ENCODE assay signal across 9 mouse cellular contexts in the genomic region with DNA sequence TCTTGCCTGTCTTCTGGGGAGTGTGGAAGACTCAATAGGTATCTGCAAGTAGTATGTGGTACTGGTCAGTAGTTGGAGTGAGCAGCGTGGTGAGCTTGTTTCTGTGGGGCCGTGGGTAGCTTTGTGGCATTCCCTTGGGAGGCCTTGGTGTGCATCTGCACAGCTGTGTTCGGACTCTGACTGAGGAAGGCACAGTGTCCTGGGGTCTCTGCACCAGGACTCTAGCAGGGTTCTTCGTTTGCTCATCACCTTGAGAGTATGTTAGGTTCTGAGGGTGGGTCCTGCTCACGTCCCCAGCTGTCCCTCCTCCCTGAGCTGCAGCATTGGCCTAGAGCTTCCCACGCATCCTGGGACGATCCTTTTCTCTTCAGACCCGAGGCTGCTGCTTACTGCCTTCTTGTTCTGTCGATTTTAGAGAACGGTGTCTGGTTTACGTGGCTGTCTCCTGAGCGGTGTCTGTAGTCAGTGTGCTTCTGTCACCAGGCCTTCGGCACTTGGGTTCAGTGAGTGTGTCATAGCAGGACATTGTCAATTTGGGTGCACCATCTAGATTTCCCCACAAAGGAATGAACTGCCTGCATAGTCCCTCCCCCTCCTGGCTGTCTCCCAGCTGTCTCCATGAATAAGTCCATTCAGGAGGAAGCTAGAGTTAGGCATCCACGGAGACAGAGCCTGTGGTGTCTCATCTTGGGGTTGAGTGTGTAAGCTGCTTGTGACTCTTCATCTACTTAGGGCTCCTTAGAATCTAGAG. TPM values are rescaled to one million over a fixed set of nuclear protein-coding genes. Genes with fewer than 3 reads are reported as not detected.
DNase-seq lines count a peak whose midpoint lies in the region; ATAC-seq and TF ChIP-seq lines count a peak whose summit lies in the region.
"Had no signal": no experiment of that assay in that cellular context is flagged by ENCODE, and none has a peak within 500 bp of the region (broad histone marks: within the 10 kb centered on the region; RNA-seq: fewer than 3 reads in every experiment).

No protein-coding gene starts in this region.

- no peaks in the 10 kb centered on the region for H3K9me3 ChIP-seq in heart, postnatal 0 days (replicated peaks; ENCODE audit: control insufficient read depth, low read length)
- no peaks in the 10 kb centered on the region for H3K9me3 ChIP-seq in midbrain, embryonic 16.5 days (replicated peaks; ENCODE audit: control insufficient read depth, low read length, poor library complexity, severe bottlenecking)
- H3K9me3 ChIP-seq: limb, embryonic 12.5 days had no signal

- WGBS in heart, postnatal 0 days: 45% methylated on average over 14 of the region's 14 CpGs
- 76% methylated on average over 14 of the region's 14 CpGs for WGBS in midbrain, embryonic 16.5 days

- peaks cover 11% of the 10 kb centered on the region; the same call in 1 of the 2 replicates for H3K4me1 ChIP-seq in heart, postnatal 0 days (ENCODE audit: control insufficient read depth, insufficient read depth)
- no peaks in the 10 kb centered on the region for H3K4me1 ChIP-seq in midbrain, embryonic 16.5 days (ENCODE audit: control insufficient read depth, insufficient read depth, low read length)

- no peak overlapping the region for H3K4me3 ChIP-seq in heart, postnatal 0 days (ENCODE audit: low read depth, low read length)
- H3K4me3 ChIP-seq in midbrain, embryonic 16.5 days (ENCODE audit: low read depth, low read length): no peak overlapping the region
- H3K4me3 ChIP-seq: limb, embryonic 12.5 days had no signal

- peak; percentile 78 for DNase-seq in layer of hippocampus, adult 11-12 months (ENCODE audit: low spot score)
- no peak for DNase-seq in layer of hippocampus, adult 9-10 months (ENCODE audit: low spot score)
- DNase-seq in cerebellum, adult 9-11 months: peak; percentile 69
- DNase-seq in heart, postnatal 0 days (ENCODE audit: low spot score): peak; percentile 33
- no peak for DNase-seq in thymus, postnatal 25 days

- ATAC-seq in heart, postnatal 0 days (ENCODE audit: insufficient read depth, low read depth): peak; percentile 48
- peak; percentile 47 for ATAC-seq in midbrain, embryonic 16.5 days
- ATAC-seq in inflammation-experienced regulatory T-cells, adult 6 months: no peak

- TF ChIP-seq CTCF in heart, postnatal 0 days (IDR thresholded peaks at IDR 0.05; ENCODE audit: low read depth): no peak

- H3K36me3 ChIP-seq in heart, postnatal 0 days (replicated peaks; ENCODE audit: control insufficient read depth, insufficient read depth, low read length): peaks cover 66% of the 10 kb centered on the region
- H3K36me3 ChIP-seq in midbrain, embryonic 16.5 days (ENCODE audit: control insufficient read depth, insufficient read depth, low read length): peaks cover 5% of the 10 kb centered on the region

- peak overlapping the region; percentile 55; the same call in 1 of the 2 replicates for H3K27ac ChIP-seq in heart, postnatal 0 days (ENCODE audit: low read depth)
- H3K27ac ChIP-seq in midbrain, embryonic 16.5 days (ENCODE audit: low read length): peak overlapping the region; percentile 50
- H3K27ac ChIP-seq: limb, embryonic 12.5 days had no signal

- H3K27me3 ChIP-seq in heart, postnatal 0 days (ENCODE audit: control insufficient read depth, insufficient read depth, low read length): no peaks in the 10 kb centered on the region
- no peaks in the 10 kb centered on the region for H3K27me3 ChIP-seq in midbrain, embryonic 16.5 days (ENCODE audit: control insufficient read depth, insufficient read depth, low read depth, low read length)
- H3K27me3 ChIP-seq: limb, embryonic 12.5 days had no signal

- no peak overlapping the region for H3K9ac ChIP-seq in heart, postnatal 0 days (replicated peaks; ENCODE audit: low read depth, low read length)
- H3K9ac ChIP-seq in midbrain, embryonic 16.5 days (ENCODE audit: low read depth, low read length): no peak overlapping the region
- H3K9ac ChIP-seq: limb, embryonic 12.5 days had no signal

- H3K4me2 ChIP-seq in heart, postnatal 0 days (ENCODE audit: low read depth, low read length): no peak overlapping the region
- no peak overlapping the region for H3K4me2 ChIP-seq in midbrain, embryonic 16.5 days (ENCODE audit: low read length)
- H3K4me2 ChIP-seq: limb, embryonic 12.5 days had no signal

- no peak for TF ChIP-seq EP300 in heart, postnatal 0 days (IDR thresholded peaks at IDR 0.05; ENCODE audit: low read depth)

RNA-seq across cellular contexts. Expression of a gene that starts 42.4 kb away (rescaled TPM):
- not detected in 2 replicates for total RNA-seq in heart, postnatal 0 days (2014; rRNA removed; ENCODE audit: low replicate concordance)
- polyA plus RNA-seq in heart, postnatal 0 days (2015; fragmentation: Nextera tagmentation; extraction: Ambion mirVana): 0.99 and 1.3 TPM in 2 replicates
- polyA plus RNA-seq in midbrain, embryonic 16.5 days (2015; fragmentation: Nextera tagmentation; extraction: Ambion mirVana): 0.23 and 0.36 TPM in 2 replicates
- polyA plus RNA-seq in inflammation-experienced regulatory T-cells, adult 6 months (2017; shearing (Covaris generic)): not detected
- polyA plus RNA-seq: frontal cortex, adult 2 months; limb, embryonic 12.5 days had no signal

Comparison
In these comparisons a context has a peak if more than half of its experiments do, and no peak if none do; other contexts are left out.
1. DNase-seq: peak in layer of hippocampus, adult 11-12 months (single experiment), cerebellum, adult 9-11 months (single experiment) and heart, postnatal 0 days (single experiment); none in layer of hippocampus, adult 9-10 months (single experiment) and thymus, postnatal 25 days (single experiment).